Mouse (Mus musculus) megakaryocyte-erythroid progenitor cell, adult 5-6 weeks (primary cell): ENCODE data around the gene Zfyve9. TPM values are rescaled to one million over a fixed set of nuclear protein-coding genes. Genes with fewer than 3 reads are reported as not detected.

Experiments
- ATAC-seq: replicated peaks from 2 replicates; pipeline ENCODE4 v1.8.0; 2016; ENCODE audit warnings: mild to moderate bottlenecking, inconsistent platforms; ENCODE audit not compliant: severe bottlenecking, poor library complexity, low FRiP score, low TSS enrichment
- total RNA-seq, 2 experiments: library from RNA; stranded (forward) in 1 of 2; stranded (reverse) in 1 of 2; fragments of 200-1000, 215-1000 nt in 1 of 2; fragments of >200 nt in 1 of 2; fragmentation: Nextera tagmentation in 1 of 2; gene quantifications; 2 replicates each; pipeline ENCODE4 v1.2.3; 2014 to 2017

The Zfyve9 gene
- total RNA-seq (2014; fragmentation: Nextera tagmentation) (not detected in 2 replicates), total RNA-seq (2017) (not detected in 2 replicates)

- ATAC-seq: peak; percentile 92
Measured at GRCm38 (mm10) chr4:108780057-108780863, at the start of gene Zfyve9. Gene Zfyve9, minus strand, starts transcription at chr4:108780798.

- no peak for ATAC-seq
Measured at GRCm38 (mm10) chr4:108826643-108827042, 46.0 kb upstream of the Zfyve9 start.

GRCm38 (mm10) chr4:108826096-108826495, 45.5 kb upstream of the Zfyve9 start:
- ATAC-seq: no peak

GRCm38 (mm10) chr4:108825677-108826076, 45.1 kb upstream of the Zfyve9 start:
- no peak for ATAC-seq

- ATAC-seq: no peak
Measured at GRCm38 (mm10) chr4:108811550-108811949, 31.0 kb upstream of the Zfyve9 start.

GRCm38 (mm10) chr4:108811142-108811541, 30.5 kb upstream of the Zfyve9 start:
- no peak for ATAC-seq

GRCm38 (mm10) chr4:108803535-108803934, 22.9 kb upstream of the Zfyve9 start:
- ATAC-seq: no peak

GRCm38 (mm10) chr4:108798083-108798830, 17.7 kb upstream of the Zfyve9 start:
- ATAC-seq: peak; percentile 87

GRCm38 (mm10) chr4:108796701-108797100, 16.1 kb upstream of the Zfyve9 start:
- no peak for ATAC-seq

GRCm38 (mm10) chr4:108793941-108794340, 13.3 kb upstream of the Zfyve9 start:
- no peak for ATAC-seq

- no peak for ATAC-seq
Measured at GRCm38 (mm10) chr4:108790507-108790906, 9.9 kb upstream of the Zfyve9 start.

- ATAC-seq: no peak
Measured at GRCm38 (mm10) chr4:108789258-108789936, 8.8 kb upstream of the Zfyve9 start.

- ATAC-seq: no peak
Measured at GRCm38 (mm10) chr4:108782421-108783085, 2.0 kb upstream of the Zfyve9 start.

GRCm38 (mm10) chr4:108781596-108781995, 998 bp upstream of the Zfyve9 start:
- ATAC-seq: no peak

- no peak for ATAC-seq
Measured at GRCm38 (mm10) chr4:108780864-108781205, 237 bp upstream of the Zfyve9 start.

- ATAC-seq: no peak
Measured at GRCm38 (mm10) chr4:108779763-108780056, 888 bp downstream of the Zfyve9 start.

- ATAC-seq: no peak
Measured at GRCm38 (mm10) chr4:108768527-108768926, 12.1 kb downstream of the Zfyve9 start.

- ATAC-seq: no peak
Measured at GRCm38 (mm10) chr4:108759583-108759982, 21.0 kb downstream of the Zfyve9 start.

GRCm38 (mm10) chr4:108746160-108746873, 34.3 kb downstream of the Zfyve9 start:
- ATAC-seq: no peak
